Mouse (Mus musculus) right cerebral cortex, postnatal 10 days (tissue): Measurements from ENCODE around the gene Slc25a12.

Experiments
- DNase-seq, 2 experiments: peaks; one replicate each; pipeline ENCODE4 v3.0.0; 2021; ENCODE audit warnings: low spot score in 2 of 2

Slc25a12 gene

GRCm38 (mm10) chr2:71350181-71350580 is 17.4 kb downstream of the Slc25a12 start:
- DNase-seq, result no peak

- no peak for DNase-seq
Measured at GRCm38 (mm10) chr2:71349511-71349910, 18.0 kb downstream of the Slc25a12 start.

- no peak for DNase-seq
Measured at GRCm38 (mm10) chr2:71347732-71348490, 19.6 kb downstream of the Slc25a12 start.

GRCm38 (mm10) chr2:71347160-71347559 is 20.4 kb downstream of the Slc25a12 start:
- no peak for DNase-seq

GRCm38 (mm10) chr2:71343884-71344640 is 23.5 kb downstream of the Slc25a12 start:
- no peak for DNase-seq

- no peak for DNase-seq
Measured at GRCm38 (mm10) chr2:71340126-71340525, 27.4 kb downstream of the Slc25a12 start.

- DNase-seq, result no peak
Measured at GRCm38 (mm10) chr2:71338145-71338796, 29.3 kb downstream of the Slc25a12 start.

GRCm38 (mm10) chr2:71336631-71337030 is 30.9 kb downstream of the Slc25a12 start:
- DNase-seq, result no peak

GRCm38 (mm10) chr2:71336209-71336608 is 31.3 kb downstream of the Slc25a12 start:
- no peak for DNase-seq

- DNase-seq, result no peak
Measured at GRCm38 (mm10) chr2:71333986-71334822, 33.3 kb downstream of the Slc25a12 start.

GRCm38 (mm10) chr2:71329761-71330160 is 37.8 kb downstream of the Slc25a12 start:
- DNase-seq, result no peak

- no peak for DNase-seq
Measured at GRCm38 (mm10) chr2:71328391-71329160, 39.0 kb downstream of the Slc25a12 start.

- no peak for DNase-seq
Measured at GRCm38 (mm10) chr2:71327715-71328114, 39.8 kb downstream of the Slc25a12 start.

GRCm38 (mm10) chr2:71326766-71327464 is 40.6 kb downstream of the Slc25a12 start:
- DNase-seq, result no peak

GRCm38 (mm10) chr2:71323886-71324285 is 43.7 kb downstream of the Slc25a12 start:
- no peak for DNase-seq

- no peak for DNase-seq
Measured at GRCm38 (mm10) chr2:71321486-71321885, 46.1 kb downstream of the Slc25a12 start.

- no peak for DNase-seq
Measured at GRCm38 (mm10) chr2:71316116-71316789, 51.3 kb downstream of the Slc25a12 start.

- DNase-seq, result no peak
Measured at GRCm38 (mm10) chr2:71315022-71315421, 52.5 kb downstream of the Slc25a12 start.

- DNase-seq, result no peak
Measured at GRCm38 (mm10) chr2:71314080-71314479, 53.5 kb downstream of the Slc25a12 start.

- DNase-seq, result no peak
Measured at GRCm38 (mm10) chr2:71312067-71312466, 55.5 kb downstream of the Slc25a12 start.
